Mouse (Mus musculus) small intestine, adult 2 months (tissue): ENCODE results near the gene Iqgap3. TPM values are rescaled to one million over a fixed set of nuclear protein-coding genes. Genes with fewer than 3 reads are reported as not detected.

Source experiments
- H3K27ac ChIP-seq: fragments of 200-500 bp; 2 replicates; pipeline ENCODE4 v1.5.1; 2012; ENCODE audit warnings: low read depth, low read length, control low read depth, inconsistent platforms; ENCODE audit not compliant: insufficient read depth
- H3K27me3 ChIP-seq: fragments of 200-500 bp; 2 replicates; pipeline ENCODE4 v1.6.1; 2012; ENCODE audit warnings: mild to moderate bottlenecking, moderate library complexity, low read length, inconsistent platforms; ENCODE audit not compliant: control insufficient read depth, insufficient read depth
- H3K36me3 ChIP-seq: fragments of 200-500 bp; 2 replicates; pipeline ENCODE4 v1.6.1; 2012; ENCODE audit warnings: mild to moderate bottlenecking, low read length, control low read depth, inconsistent platforms; ENCODE audit not compliant: control insufficient read depth, insufficient read depth
- H3K4me1 ChIP-seq: fragments of 200-500 bp; 2 replicates; pipeline ENCODE4 v1.6.1; 2012; ENCODE audit warnings: low read length, inconsistent platforms, mixed read lengths; ENCODE audit not compliant: control insufficient read depth, insufficient read depth, insufficient read length
- H3K4me3 ChIP-seq: fragments of 200-500 bp; 2 replicates; pipeline ENCODE4 v1.5.1; 2012; ENCODE audit warnings: low read depth, mild to moderate bottlenecking, control low read depth, inconsistent platforms, low read length, moderate library complexity
- CTCF ChIP-seq: fragments of 200-500 bp; IDR thresholded peaks from 2 replicates; pipeline ENCODE4 v1.5.1; 2012; ENCODE audit warnings: low read depth, mild to moderate bottlenecking, control low read depth, inconsistent platforms, low read length, moderate library complexity, mixed read lengths; ENCODE audit not compliant: insufficient replicate concordance, insufficient read length; ENCODE audit errors: extremely low read depth
- POLR2A ChIP-seq: fragments of 200-500 bp; IDR thresholded peaks from 2 replicates; pipeline ENCODE4 v1.6.1; 2012; ENCODE audit warnings: low read depth, mild to moderate bottlenecking, control low read depth, inconsistent platforms, low read length, moderate library complexity
- WGBS: fragments of 180-500 bp; shearing (Covaris S2); methylation state at CpG from one replicate; pipeline ENCODE4 v1.1.7; 2018; 5-methylcytosine and 5-hydroxymethylcytosine counted together
- polyA plus RNA-seq: library from polyadenylated mRNA; depleted of rRNA; stranded (reverse); fragments of >200 nt; gene quantifications from 2 replicates; pipeline ENCODE4 v1.2.3, GENCODE M21; 2012

The Iqgap3 gene
- polyA plus RNA-seq, 1 experiment = 14.6 TPM

GRCm38 (mm10) chr3:88137821-88138220 lies 56.0 kb downstream of the Iqgap3 start:
- Histone ChIP-seq H3K27me3 (no peaks in the 10 kb centered on the region), H3K36me3 (no peaks in the 10 kb centered on the region), H3K4me3 (peak overlapping the region; percentile 72), H3K4me1 (peaks cover 33% of the 10 kb centered on the region; the same call in 1 of the 2 replicates), H3K27ac (peak overlapping the region; percentile 96)
- TF ChIP-seq CTCF = no peak
- TF ChIP-seq POLR2A = no peak
- 7% methylated on average over 3 of the region's 3 CpGs for WGBS

- whole genome bisulfite sequencing = under 1% methylated on average over 32 of the region's 32 CpGs
- TF ChIP-seq POLR2A = peak; percentile 70
- peak; percentile 11; the same call in 1 of the 2 replicates for TF ChIP-seq CTCF
These were observed 56.8 kb downstream of the Iqgap3 start for GRCm38 (mm10) chr3:88138336-88139242.

GRCm38 (mm10) chr3:88139243-88140177 lies 57.7 kb downstream of the Iqgap3 start:
- peak overlapping the region; percentile 72 for H3K4me3 ChIP-seq
- no peaks in the 10 kb centered on the region for H3K36me3 ChIP-seq
- no peaks in the 10 kb centered on the region for H3K27me3 ChIP-seq
- peak overlapping the region; percentile 96 for H3K27ac ChIP-seq
- peaks cover 31% of the 10 kb centered on the region; the same call in 1 of the 2 replicates for H3K4me1 ChIP-seq
- TF ChIP-seq CTCF (no peak), POLR2A (no peak)
- WGBS = 20% methylated on average over 25 of the region's 25 CpGs

More at GRCm38 (mm10) chr3:88138336-88139242, 56.8 kb downstream of the Iqgap3 start:
- Histone ChIP-seq H3K27ac (peak overlapping the region; percentile 96), H3K27me3 (no peaks in the 10 kb centered on the region), H3K36me3 (no peaks in the 10 kb centered on the region), H3K4me1 (peaks cover 28% of the 10 kb centered on the region; the same call in 1 of the 2 replicates), H3K4me3 (peak overlapping the region; percentile 72)

DNA sequence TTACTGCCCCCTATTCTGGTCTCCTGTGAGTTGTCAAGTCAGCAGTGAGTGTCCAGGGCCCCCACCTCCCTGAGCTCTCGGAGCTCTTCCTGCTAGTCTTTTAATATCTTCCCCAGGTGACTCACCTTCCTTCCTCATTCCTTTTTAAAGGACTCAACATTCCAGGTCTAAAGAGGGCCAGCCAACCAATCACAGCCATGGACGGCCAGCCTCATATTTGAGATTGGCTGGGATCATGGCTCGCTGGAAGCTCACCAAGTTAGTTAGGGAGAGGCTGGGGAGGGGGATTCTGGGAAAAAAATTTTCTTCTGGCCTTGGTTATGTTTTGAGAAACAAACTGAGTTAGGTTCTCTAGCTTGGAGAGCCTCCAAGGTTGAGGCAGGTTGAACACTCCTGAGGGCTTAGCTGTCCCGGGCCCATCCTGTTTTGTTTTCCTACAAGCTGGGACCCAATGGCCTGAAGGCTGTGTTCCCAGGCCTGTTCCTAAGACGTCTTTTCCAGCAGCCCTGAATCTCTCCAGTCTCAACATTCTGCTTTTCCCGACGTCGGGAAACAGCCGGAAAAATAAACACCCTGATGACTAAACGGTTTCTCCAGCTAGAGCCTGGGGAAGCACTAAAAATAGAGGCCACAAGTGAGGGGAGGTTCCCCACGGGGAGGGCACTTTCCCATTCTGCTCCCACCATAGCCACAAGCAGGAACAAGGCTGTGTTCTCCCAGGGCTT lies 58.6 kb downstream of the Iqgap3 start:
- Histone ChIP-seq H3K4me1 (peaks cover 40% of the 10 kb centered on the region), H3K27ac (peak overlapping the region; percentile 96), H3K4me3 (peak overlapping the region; percentile 72), H3K27me3 (no peaks in the 10 kb centered on the region), H3K36me3 (no peaks in the 10 kb centered on the region)
- TF ChIP-seq CTCF (no peak), POLR2A (peak; percentile 32; the same call in 1 of the 2 replicates)
- WGBS = 8% methylated on average over 11 of the region's 11 CpGs

GRCm38 (mm10) chr3:88140903-88141430 lies 59.2 kb downstream of the Iqgap3 start:
- Histone ChIP-seq H3K4me1 (peaks cover 46% of the 10 kb centered on the region), H3K27me3 (no peaks in the 10 kb centered on the region), H3K4me3 (peak overlapping the region; percentile 27), H3K27ac (peak overlapping the region; percentile 96), H3K36me3 (no peaks in the 10 kb centered on the region)
- 21% methylated on average over 6 of the region's 6 CpGs for WGBS
- TF ChIP-seq POLR2A (no peak), CTCF (no peak)

GRCm38 (mm10) chr3:88141439-88141786 lies 59.6 kb downstream of the Iqgap3 start:
- Histone ChIP-seq H3K4me1 (peaks cover 48% of the 10 kb centered on the region), H3K27me3 (no peaks in the 10 kb centered on the region), H3K27ac (peak overlapping the region; percentile 96), H3K4me3 (peak overlapping the region; percentile 91), H3K36me3 (no peaks in the 10 kb centered on the region)
- TF ChIP-seq CTCF (no peak), POLR2A (no peak; the same call in 1 of the 2 replicates)
- WGBS = 2% methylated on average over 9 of the region's 9 CpGs
